Mouse (Mus musculus) ovary, postnatal 10 days (tissue): ENCODE measurements at regions not wholly inside any gene's neighbourhood (a gene's known extent, or its start where the extent isn't known, plus 50 kb on each side); places are given as distances from the start of the nearest gene placed in this dataset.

Experiments used
- DNase-seq: peaks from one replicate; pipeline ENCODE4 v3.0.0; 2022; ENCODE audit warnings: low spot score

GRCm38 (mm10) chr10:110534387-110534786 lies 78.4 kb upstream of the Nav3 start:
- DNase-seq = no peak

- no peak for DNase-seq
Measured at GRCm38 (mm10) chr10:110542712-110543111, 86.7 kb upstream of the Nav3 start.

- DNase-seq = no peak
Measured at GRCm38 (mm10) chr10:110548391-110548790, 92.4 kb upstream of the Nav3 start.

GRCm38 (mm10) chr10:110553954-110554353 lies 98.0 kb upstream of the Nav3 start:
- no peak for DNase-seq

GRCm38 (mm10) chr10:110556326-110556883 lies 100.4 kb upstream of the Nav3 start:
- DNase-seq = no peak

- DNase-seq = no peak
Measured at GRCm38 (mm10) chr10:110563057-110563456, 107.1 kb upstream of the Nav3 start.

- no peak for DNase-seq
Measured at GRCm38 (mm10) chr10:110563571-110563970, 107.6 kb upstream of the Nav3 start.

- no peak for DNase-seq
Measured at GRCm38 (mm10) chr10:110566260-110567050, 110.5 kb upstream of the Nav3 start.

- DNase-seq = no peak
Measured at GRCm38 (mm10) chr10:110570465-110570864, 114.5 kb upstream of the Nav3 start.

GRCm38 (mm10) chr10:110571179-110571578 lies 115.2 kb upstream of the Nav3 start:
- no peak for DNase-seq

- no peak for DNase-seq
Measured at GRCm38 (mm10) chr10:110573530-110573929, 117.5 kb upstream of the Nav3 start.

- DNase-seq = no peak
Measured at GRCm38 (mm10) chr10:110586029-110586428, 130.0 kb upstream of the Nav3 start.

GRCm38 (mm10) chr10:110586507-110586906 lies 130.5 kb upstream of the Nav3 start:
- no peak for DNase-seq

GRCm38 (mm10) chr10:110587529-110587928 lies 131.5 kb upstream of the Nav3 start:
- no peak for DNase-seq

- DNase-seq = no peak
Measured at GRCm38 (mm10) chr10:110600352-110600853, 144.4 kb upstream of the Nav3 start.

- no peak for DNase-seq
Measured at GRCm38 (mm10) chr10:110610336-110610735, 134.9 kb upstream of the E2f7 start.

- DNase-seq = no peak
Measured at GRCm38 (mm10) chr10:110617004-110617403, 128.2 kb upstream of the E2f7 start.

- no peak for DNase-seq
Measured at GRCm38 (mm10) chr10:110619193-110619592, 126.0 kb upstream of the E2f7 start.

GRCm38 (mm10) chr10:110625644-110626043 lies 119.6 kb upstream of the E2f7 start:
- DNase-seq = no peak

GRCm38 (mm10) chr10:110640406-110640805 lies 104.8 kb upstream of the E2f7 start:
- no peak for DNase-seq

GRCm38 (mm10) chr10:110642065-110642690 lies 103.1 kb upstream of the E2f7 start:
- DNase-seq = no peak

- DNase-seq = no peak
Measured at GRCm38 (mm10) chr10:110647603-110648002, 97.6 kb upstream of the E2f7 start.

- DNase-seq = no peak
Measured at GRCm38 (mm10) chr10:110650107-110650506, 95.1 kb upstream of the E2f7 start.
